Mouse (Mus musculus): ENCODE measurements around the gene Gm10340.
"Not testable (repeated sequence)": the region's sequence is repeated elsewhere in the genome, so short reads cannot be mapped to it uniquely, and the experiment has no call there.

Gm10340 gene

GRCm38 (mm10) chr14:3133697-3134096 lies at the start of gene Gm10340:
Gene Gm10340 (plus strand): TSS chr14:3133997.
- not testable (repeated sequence) for DNase-seq (ENCODE audit: low spot score)

DNA sequence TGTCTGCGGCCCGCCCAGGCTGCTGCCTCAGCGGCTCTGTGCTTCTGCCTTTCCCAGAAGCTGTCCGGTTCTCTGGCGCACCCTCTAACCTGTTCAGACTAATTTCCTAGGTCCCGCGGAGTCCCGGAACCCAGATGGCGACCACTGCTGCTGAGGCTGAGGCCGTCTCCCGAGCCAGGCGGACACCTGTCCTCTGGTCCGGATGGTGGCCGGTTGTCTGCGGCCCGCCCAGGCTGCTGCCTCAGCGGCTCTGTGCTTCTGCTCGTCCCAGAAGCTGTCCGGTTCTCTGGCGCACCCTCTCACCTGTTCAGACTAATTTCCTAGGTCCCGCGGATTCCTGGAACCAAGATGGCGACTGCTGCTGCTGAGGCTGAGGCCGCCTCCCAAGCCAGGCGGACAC lies 17.7 kb upstream of the Gm10340 start:
- DNase-seq (ENCODE audit: low spot score): peak; percentile 0

- not testable (repeated sequence) for DNase-seq (ENCODE audit: low spot score)
These were observed 54.2 kb downstream of the Gm10340 start, which contains the start of gene Gm5795 for GRCm38 (mm10) chr14:3187955-3188354. Gene Gm5795 (plus strand): TSS chr14:3188255.

All from left cerebral cortex, adult 11 months (tissue).